Mouse (Mus musculus): Measurements from ENCODE around the gene Ap1s3. TPM values are rescaled to one million over a fixed set of nuclear protein-coding genes. Genes with fewer than 3 reads are reported as not detected.

The Ap1s3 gene
- polyA plus RNA-seq, 1 experiment from 2014 or later: 0.20 TPM

DNA sequence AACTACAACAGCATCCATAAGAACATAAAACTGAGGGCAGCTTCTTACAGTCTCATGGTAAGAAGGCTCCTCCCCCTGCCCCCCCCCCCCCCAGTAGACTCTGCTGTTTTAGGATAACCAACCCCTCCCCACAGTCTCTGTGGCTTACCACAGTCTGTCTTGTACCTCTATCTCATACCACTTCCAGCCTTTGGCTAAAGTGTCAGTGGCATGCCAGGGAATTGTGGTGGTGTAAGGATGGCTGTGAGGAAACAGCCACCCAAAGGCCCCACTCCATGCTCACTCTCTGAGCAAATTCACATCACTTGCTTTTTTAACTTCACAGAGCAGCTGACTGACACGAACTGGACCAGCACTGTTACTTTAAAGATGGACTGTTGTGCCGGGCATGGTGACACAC is 26.7 kb upstream of the Ap1s3 start:
- WGBS: 73% methylated on average over 2 of the region's 2 CpGs
- no peak overlapping the region for H3K4me3 ChIP-seq
- H3K36me3 ChIP-seq: peaks cover 3% of the 10 kb centered on the region
- peaks cover 7% of the 10 kb centered on the region for H3K4me1 ChIP-seq (replicated peaks)
- ATAC-seq (ENCODE audit: insufficient number of reproducible peaks, low FRiP score): no peak
- no peak overlapping the region for H3K4me2 ChIP-seq
- no peaks in the 10 kb centered on the region for H3K27me3 ChIP-seq (replicated peaks)
- no peak overlapping the region for H3K9ac ChIP-seq
- no peak overlapping the region for H3K27ac ChIP-seq (ENCODE audit: poor library complexity, severe bottlenecking)
- no peaks in the 10 kb centered on the region for H3K9me3 ChIP-seq (replicated peaks)

DNA sequence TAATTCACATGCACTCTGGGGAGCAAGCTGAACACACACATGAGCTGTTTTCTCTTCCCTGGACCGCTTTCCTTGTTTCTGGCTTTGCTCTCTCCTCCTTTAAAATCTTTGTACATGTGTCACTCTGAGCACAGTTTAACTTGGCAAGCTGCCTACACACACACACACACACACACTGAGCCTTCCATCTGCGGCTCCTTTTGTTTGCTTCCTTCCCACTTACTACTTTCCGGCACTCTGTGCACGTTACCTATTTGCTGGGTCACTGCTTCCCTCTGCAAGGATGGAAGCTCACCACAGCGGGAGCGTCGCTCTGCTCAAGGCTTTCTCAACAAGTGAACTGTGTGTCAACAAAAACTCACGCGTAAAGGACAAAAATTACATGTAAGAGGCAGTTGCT is 25.6 kb upstream of the Ap1s3 start:
- Histone ChIP-seq H3K4me2 (no peak overlapping the region), H3K4me1 (replicated peaks) (peaks cover 7% of the 10 kb centered on the region), H3K27ac (ENCODE audit: poor library complexity, severe bottlenecking) (no peak overlapping the region), H3K9me3 (replicated peaks) (no peaks in the 10 kb centered on the region), H3K9ac (no peak overlapping the region), H3K36me3 (peaks cover 3% of the 10 kb centered on the region), H3K27me3 (replicated peaks) (no peaks in the 10 kb centered on the region), H3K4me3 (no peak overlapping the region)
- WGBS: 56% methylated on average over 9 of the region's 9 CpGs
- ATAC-seq (ENCODE audit: insufficient number of reproducible peaks, low FRiP score): peak; percentile 63; the same call in 1 of the 2 replicates

DNA sequence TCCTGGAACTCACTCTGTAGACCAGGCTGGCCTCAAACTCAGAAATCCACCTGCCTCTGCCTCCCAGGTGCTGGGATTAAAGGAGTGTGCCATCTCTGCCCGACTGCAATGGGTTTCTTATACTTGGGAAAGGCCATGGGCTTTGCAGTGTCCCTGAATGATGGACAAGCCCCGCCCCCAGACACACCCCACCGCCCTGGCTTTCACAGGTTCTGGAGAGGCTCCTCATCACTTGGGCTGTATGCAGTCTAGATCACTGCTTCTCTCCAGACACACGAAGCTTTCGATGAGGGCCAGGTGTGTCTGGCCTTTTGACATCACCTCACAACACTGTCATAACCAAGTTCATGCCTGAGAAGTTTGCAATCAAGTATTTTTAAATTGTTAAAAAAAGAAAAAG is 25.2 kb upstream of the Ap1s3 start:
- no peak overlapping the region for H3K9ac ChIP-seq
- H3K4me3 ChIP-seq: no peak overlapping the region
- H3K36me3 ChIP-seq: peaks cover 3% of the 10 kb centered on the region
- peaks cover 7% of the 10 kb centered on the region for H3K4me1 ChIP-seq (replicated peaks)
- H3K4me2 ChIP-seq: no peak overlapping the region
- WGBS: 55% methylated on average over 5 of the region's 5 CpGs
- ATAC-seq (ENCODE audit: insufficient number of reproducible peaks, low FRiP score): peak; percentile 53; the same call in 1 of the 2 replicates
- H3K9me3 ChIP-seq (replicated peaks): no peaks in the 10 kb centered on the region
- H3K27ac ChIP-seq (ENCODE audit: poor library complexity, severe bottlenecking): no peak overlapping the region
- no peaks in the 10 kb centered on the region for H3K27me3 ChIP-seq (replicated peaks)

DNA sequence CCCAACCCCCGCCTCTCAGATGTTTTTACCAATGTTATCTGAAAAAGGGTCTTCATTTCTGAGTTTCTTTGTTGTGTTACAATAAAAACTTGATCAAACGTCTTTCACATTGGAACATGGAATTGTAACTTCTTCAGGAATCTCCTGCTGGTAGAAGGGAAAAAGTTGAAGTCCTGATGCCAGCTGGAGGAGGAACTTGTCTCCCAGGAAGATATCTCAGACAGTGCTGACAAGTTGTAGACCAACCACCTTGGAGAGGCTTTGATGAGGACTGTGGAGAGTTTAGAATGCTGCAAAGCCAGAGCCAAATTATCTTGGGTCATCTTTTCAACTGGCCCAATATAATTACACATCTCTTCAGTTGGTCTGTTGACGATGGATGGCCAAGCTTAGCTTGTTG is 20.7 kb upstream of the Ap1s3 start:
- no peak overlapping the region for H3K4me3 ChIP-seq
- no peaks in the 10 kb centered on the region for H3K36me3 ChIP-seq
- WGBS: 71% methylated on average over 3 of the region's 3 CpGs
- H3K27ac ChIP-seq (ENCODE audit: poor library complexity, severe bottlenecking): no peak overlapping the region
- 0 out of 2 replicates have a peak, but pooled peaks cover 3% of the 10 kb centered on the region for H3K9me3 ChIP-seq (replicated peaks)
- no peaks in the 10 kb centered on the region for H3K27me3 ChIP-seq (replicated peaks)
- peaks cover 7% of the 10 kb centered on the region for H3K4me1 ChIP-seq (replicated peaks)
- no peak overlapping the region for H3K9ac ChIP-seq
- ATAC-seq (ENCODE audit: insufficient number of reproducible peaks, low FRiP score): no peak
- no peak overlapping the region for H3K4me2 ChIP-seq

DNA sequence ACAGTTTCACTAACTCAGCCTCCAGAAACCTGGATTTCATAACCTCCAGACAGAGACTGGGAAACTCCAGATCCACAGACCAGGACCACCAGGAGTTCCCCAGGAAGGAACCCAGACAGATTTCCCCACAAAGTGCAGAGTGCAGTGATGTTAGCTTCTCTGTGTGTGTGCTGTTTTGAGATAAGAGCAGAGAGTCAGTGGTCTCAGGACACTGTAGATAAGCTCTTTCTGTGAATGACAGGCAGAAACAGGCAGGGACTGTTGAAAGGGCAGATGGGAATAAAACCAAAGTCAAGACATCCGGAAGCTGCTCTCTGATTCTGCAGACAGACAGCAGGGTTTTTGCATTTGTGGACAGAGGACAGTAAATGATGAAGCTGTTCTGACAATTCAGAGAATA is 15.5 kb upstream of the Ap1s3 start:
- no peak for ATAC-seq (ENCODE audit: insufficient number of reproducible peaks, low FRiP score)

DNA sequence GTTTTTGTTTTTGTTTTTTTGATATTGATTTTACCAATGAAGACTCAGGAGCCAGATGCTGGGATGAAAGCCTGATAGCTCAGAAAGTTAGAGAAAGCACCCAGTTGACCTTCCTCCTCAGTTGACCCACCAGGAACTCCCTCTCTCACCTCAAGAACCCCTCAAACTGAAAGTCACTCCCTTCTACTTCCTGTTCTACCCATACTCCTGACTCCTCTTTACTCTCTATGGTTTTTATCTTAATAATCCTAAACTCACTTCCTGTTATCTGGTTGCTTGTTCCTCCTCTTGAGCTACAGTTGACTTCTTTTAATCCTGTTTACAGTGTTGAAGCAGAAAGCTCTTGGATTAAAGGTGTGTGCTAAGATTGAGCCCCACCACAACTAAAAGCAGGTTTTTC is 12.3 kb upstream of the Ap1s3 start:
- Histone ChIP-seq H3K27ac (ENCODE audit: poor library complexity, severe bottlenecking) (no peak overlapping the region), H3K9me3 (replicated peaks) (0 out of 2 replicates have a peak, but pooled peaks cover 3% of the 10 kb centered on the region), H3K4me2 (no peak overlapping the region), H3K4me1 (replicated peaks) (0 out of 2 replicates have a peak, but pooled peaks cover 3% of the 10 kb centered on the region), H3K9ac (no peak overlapping the region), H3K36me3 (no peaks in the 10 kb centered on the region), H3K27me3 (replicated peaks) (no peaks in the 10 kb centered on the region), H3K4me3 (no peak overlapping the region)
- ATAC-seq (ENCODE audit: insufficient number of reproducible peaks, low FRiP score): no peak

More for the DNA sequence above, 15.5 kb upstream of the Ap1s3 start:
- H3K4me2 ChIP-seq: no peak overlapping the region
- no peak overlapping the region for H3K27ac ChIP-seq (ENCODE audit: poor library complexity, severe bottlenecking)
- H3K9ac ChIP-seq: no peak overlapping the region
- H3K9me3 ChIP-seq (replicated peaks): 0 out of 2 replicates have a peak, but pooled peaks cover 3% of the 10 kb centered on the region
- 9% methylated on average over 1 of the region's 1 CpGs for WGBS
- H3K36me3 ChIP-seq: no peaks in the 10 kb centered on the region
- 0 out of 2 replicates have a peak, but pooled peaks cover 3% of the 10 kb centered on the region for H3K4me1 ChIP-seq (replicated peaks)
- H3K27me3 ChIP-seq (replicated peaks): no peaks in the 10 kb centered on the region
- no peak overlapping the region for H3K4me3 ChIP-seq

DNA sequence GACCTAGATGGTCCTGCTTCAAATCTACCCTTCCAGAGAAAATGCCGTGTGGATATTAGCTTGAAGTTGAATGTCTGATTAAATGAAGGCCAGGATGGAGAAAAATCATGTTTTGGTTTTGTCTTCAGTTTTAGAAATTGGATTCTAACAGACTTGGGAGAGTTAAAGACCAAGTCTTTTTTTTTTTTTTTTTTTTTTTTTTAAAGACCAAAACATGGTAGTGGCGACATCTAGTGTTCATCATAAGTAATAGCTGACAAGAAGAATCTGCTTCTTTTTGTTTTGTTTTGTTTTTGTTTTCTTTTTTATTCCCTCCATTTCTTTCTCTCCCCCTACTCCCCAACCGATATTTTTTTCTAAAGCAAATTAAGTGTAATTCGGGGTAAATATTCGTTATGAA is 11.2 kb upstream of the Ap1s3 start:
- 14% methylated on average over 5 of the region's 5 CpGs for WGBS
- 0 out of 2 replicates have a peak, but pooled peaks cover under 1% of the 10 kb centered on the region for H3K9me3 ChIP-seq (replicated peaks)
- no peak for ATAC-seq (ENCODE audit: insufficient number of reproducible peaks, low FRiP score)

DNA sequence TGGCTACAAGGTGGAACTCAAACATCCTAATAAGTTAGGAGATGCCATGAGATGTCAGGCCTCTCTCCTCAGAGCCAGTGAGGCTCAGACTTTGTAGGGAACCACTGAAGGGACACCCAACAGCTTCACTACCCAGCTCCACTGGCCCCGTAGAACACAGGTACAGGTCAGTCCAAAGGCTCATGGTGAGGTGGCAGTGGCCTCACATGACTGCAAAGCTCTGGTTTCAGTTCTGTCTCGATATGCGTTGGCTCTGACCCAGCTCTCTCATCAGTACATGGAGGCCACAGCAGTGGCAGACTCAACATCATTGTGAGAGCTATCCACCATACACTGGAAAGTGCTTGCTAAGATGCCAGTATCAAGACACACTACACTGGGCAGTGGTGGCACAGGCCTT is 9.0 kb upstream of the Ap1s3 start:
- Histone ChIP-seq H3K4me1 (replicated peaks) (no peaks in the 10 kb centered on the region), H3K9me3 (replicated peaks) (no peaks in the 10 kb centered on the region), H3K4me2 (no peak overlapping the region), H3K27ac (ENCODE audit: poor library complexity, severe bottlenecking) (no peak overlapping the region), H3K27me3 (replicated peaks) (no peaks in the 10 kb centered on the region), H3K36me3 (no peaks in the 10 kb centered on the region), H3K4me3 (no peak overlapping the region), H3K9ac (no peak overlapping the region)
- ATAC-seq (ENCODE audit: insufficient number of reproducible peaks, low FRiP score): no peak
- WGBS: 85% methylated on average over 3 of the region's 3 CpGs

More for the DNA sequence above, 11.2 kb upstream of the Ap1s3 start:
- Histone ChIP-seq H3K4me3 (no peak overlapping the region), H3K4me1 (replicated peaks) (0 out of 2 replicates have a peak, but pooled peaks cover 3% of the 10 kb centered on the region), H3K36me3 (no peaks in the 10 kb centered on the region), H3K9ac (no peak overlapping the region), H3K27me3 (replicated peaks) (no peaks in the 10 kb centered on the region), H3K4me2 (no peak overlapping the region), H3K27ac (ENCODE audit: poor library complexity, severe bottlenecking) (no peak overlapping the region)

DNA sequence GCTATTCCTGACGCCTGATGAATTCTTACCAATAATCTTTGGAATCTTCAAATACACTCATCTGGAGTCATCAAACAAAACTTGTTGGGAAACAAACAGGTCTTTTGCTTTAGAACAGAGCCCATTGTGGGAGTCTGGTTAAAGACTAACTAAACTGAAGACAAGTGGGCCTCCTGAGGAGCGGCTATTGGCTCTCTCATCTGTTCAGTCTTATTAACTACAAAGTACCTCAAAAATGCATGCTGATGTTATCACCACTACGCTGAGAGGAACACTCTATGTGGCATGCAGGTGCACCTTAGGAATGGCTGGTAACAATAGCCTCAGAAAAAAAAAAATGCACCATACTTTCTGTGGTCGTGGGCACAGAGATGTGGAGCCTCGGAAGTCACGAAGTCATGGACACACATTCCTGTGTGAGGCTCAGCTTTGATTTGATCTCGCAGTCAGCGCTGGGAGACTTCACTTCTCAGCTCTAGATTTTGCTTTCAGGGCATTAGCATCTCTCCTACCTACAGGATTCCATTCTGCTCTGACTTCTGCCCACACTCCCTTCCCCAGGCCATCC is 6.4 kb upstream of the Ap1s3 start:
- no peak overlapping the region for H3K4me2 ChIP-seq
- no peaks in the 10 kb centered on the region for H3K9me3 ChIP-seq (replicated peaks)
- H3K9ac ChIP-seq: no peak overlapping the region
- WGBS: 74% methylated on average over 8 of the region's 8 CpGs
- no peak for ATAC-seq (ENCODE audit: insufficient number of reproducible peaks, low FRiP score)
- H3K27ac ChIP-seq (ENCODE audit: poor library complexity, severe bottlenecking): no peak overlapping the region
- H3K4me1 ChIP-seq (replicated peaks): no peaks in the 10 kb centered on the region
- H3K4me3 ChIP-seq: no peak overlapping the region
- no peaks in the 10 kb centered on the region for H3K36me3 ChIP-seq
- peaks cover 11% of the 10 kb centered on the region for H3K27me3 ChIP-seq (replicated peaks)

DNA sequence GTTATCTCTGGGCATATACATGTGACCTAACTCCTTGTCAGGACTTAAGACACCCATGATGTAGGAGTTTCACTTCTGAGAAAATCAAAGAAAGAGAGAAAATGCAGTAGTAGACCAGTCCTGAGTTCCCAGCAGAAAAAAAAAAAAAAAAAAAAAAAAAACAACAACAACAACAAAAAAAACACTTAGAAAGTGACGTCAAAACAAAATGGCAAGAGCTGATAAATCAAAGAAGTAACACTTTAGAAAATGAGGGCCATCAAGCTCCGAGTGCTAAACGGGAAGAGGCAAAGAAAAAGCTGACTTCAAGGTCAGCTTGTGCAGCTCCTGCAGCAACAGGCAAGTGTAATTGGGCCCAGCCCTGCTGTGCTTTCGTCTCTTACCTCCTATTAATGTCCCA is 3.9 kb upstream of the Ap1s3 start:
- Histone ChIP-seq H3K4me1 (replicated peaks) (peaks cover 9% of the 10 kb centered on the region; the same call in 1 of the 2 replicates), H3K36me3 (no peaks in the 10 kb centered on the region), H3K4me3 (no peak overlapping the region), H3K27ac (ENCODE audit: poor library complexity, severe bottlenecking) (no peak overlapping the region), H3K4me2 (no peak overlapping the region), H3K9ac (no peak overlapping the region), H3K9me3 (replicated peaks) (no peaks in the 10 kb centered on the region), H3K27me3 (replicated peaks) (peaks cover 35% of the 10 kb centered on the region)
- 55% methylated on average over 4 of the region's 4 CpGs for WGBS
- ATAC-seq (ENCODE audit: insufficient number of reproducible peaks, low FRiP score): no peak

DNA sequence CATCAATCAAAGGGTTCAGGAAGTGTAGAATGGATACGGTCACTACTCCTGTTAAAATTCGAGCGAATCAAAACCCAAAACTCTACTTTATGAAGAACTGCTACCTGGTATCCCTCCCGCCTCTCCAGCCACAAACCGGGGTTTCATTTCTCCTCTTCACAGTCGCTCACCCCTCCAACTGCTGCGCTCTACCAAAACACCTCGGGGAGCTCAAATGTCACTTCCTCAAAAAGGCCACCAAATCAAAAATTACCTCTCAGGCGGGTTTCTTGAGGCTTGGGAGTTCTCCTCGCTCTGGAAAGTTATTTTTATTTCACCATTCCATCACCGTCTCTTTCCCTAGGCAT is 603 bp downstream of the Ap1s3 start:
- H3K27ac ChIP-seq (ENCODE audit: poor library complexity, severe bottlenecking): no peak overlapping the region
- under 1% methylated on average over 11 of the region's 11 CpGs for WGBS
- H3K27me3 ChIP-seq (replicated peaks): peaks cover 42% of the 10 kb centered on the region
- ATAC-seq (ENCODE audit: insufficient number of reproducible peaks, low FRiP score): no peak
- H3K4me1 ChIP-seq (replicated peaks): peaks cover 18% of the 10 kb centered on the region
- H3K4me2 ChIP-seq: peak overlapping the region; percentile 100
- peak overlapping the region; percentile 76 for H3K9ac ChIP-seq
- no peaks in the 10 kb centered on the region for H3K9me3 ChIP-seq (replicated peaks)
- H3K4me3 ChIP-seq: peak overlapping the region; percentile 81
- H3K36me3 ChIP-seq: no peaks in the 10 kb centered on the region

DNA sequence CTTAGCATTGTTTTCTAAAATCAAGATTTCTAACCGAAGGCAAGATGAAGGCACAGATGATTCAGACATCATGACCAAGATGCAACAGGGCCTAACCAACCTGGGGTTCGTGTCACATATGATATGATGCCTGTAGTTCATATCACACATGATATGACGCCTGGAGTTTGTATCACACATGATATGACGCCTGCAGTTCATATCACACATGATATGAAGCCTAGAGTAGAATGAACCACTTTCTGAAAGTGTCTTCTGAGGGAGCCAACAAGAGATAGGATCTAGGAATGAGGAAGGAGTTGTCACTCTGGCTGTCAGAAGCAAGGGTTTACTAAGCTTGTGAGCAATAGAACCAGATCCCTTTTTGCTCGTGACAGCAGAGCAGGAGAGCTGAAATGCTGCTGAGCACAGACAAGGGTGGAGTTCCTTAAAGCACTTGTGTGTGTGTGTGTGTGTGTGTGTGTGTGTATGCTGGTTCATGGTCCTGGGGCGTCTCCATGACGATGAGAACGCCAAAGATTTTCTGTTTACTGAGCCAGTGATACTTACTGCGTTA is 2.3 kb downstream of the Ap1s3 start:
- peaks cover 18% of the 10 kb centered on the region for H3K4me1 ChIP-seq (replicated peaks)
- no peak overlapping the region for H3K9ac ChIP-seq
- no peak overlapping the region for H3K27ac ChIP-seq (ENCODE audit: poor library complexity, severe bottlenecking)
- H3K4me3 ChIP-seq: no peak overlapping the region
- ATAC-seq (ENCODE audit: insufficient number of reproducible peaks, low FRiP score): no peak
- no peak overlapping the region for H3K4me2 ChIP-seq
- no peaks in the 10 kb centered on the region for H3K9me3 ChIP-seq (replicated peaks)
- H3K27me3 ChIP-seq (replicated peaks): peaks cover 42% of the 10 kb centered on the region
- H3K36me3 ChIP-seq: no peaks in the 10 kb centered on the region
- WGBS: 70% methylated on average over 9 of the region's 9 CpGs
